Mouse (Mus musculus) olfactory bulb, adult 2 months (tissue): Measurements from ENCODE around the gene Flvcr2. TPM values are rescaled to one million over a fixed set of nuclear protein-coding genes. Genes with fewer than 3 reads are reported as not detected.
"Not testable (repeated sequence)": the region's sequence is repeated elsewhere in the genome, so short reads cannot be mapped to it uniquely, and the experiment has no call there.

ENCODE experiments used
- H3K27ac ChIP-seq: fragments of 200-500 bp; 2 replicates; pipeline ENCODE4 v1.5.1; 2012; ENCODE audit warnings: low read depth, low read length; ENCODE audit not compliant: insufficient read depth
- H3K4me1 ChIP-seq: fragments of 200-500 bp; 2 replicates; pipeline ENCODE4 v1.6.1; 2012; ENCODE audit warnings: low read length; ENCODE audit not compliant: control insufficient read depth, insufficient read depth
- H3K4me3 ChIP-seq: fragments of 200-500 bp; 2 replicates; pipeline ENCODE4 v1.5.1; 2012; ENCODE audit warnings: mild to moderate bottlenecking, low read depth, low read length, moderate library complexity; ENCODE audit not compliant: insufficient read depth
- CTCF ChIP-seq: fragments of 200-500 bp; IDR thresholded peaks from 2 replicates; pipeline ENCODE4 v1.5.1; 2012; ENCODE audit warnings: low read depth, mild to moderate bottlenecking, low read length, moderate library complexity; ENCODE audit not compliant: insufficient read depth
- POLR2A ChIP-seq: fragments of 200-500 bp; IDR thresholded peaks from 2 replicates; pipeline ENCODE4 v1.6.1; 2012; ENCODE audit warnings: mild to moderate bottlenecking, low read depth, low read length, moderate library complexity; ENCODE audit not compliant: insufficient read depth
- WGBS: fragments of 180-500 bp; shearing (Covaris S2); methylation state at CpG from one replicate; pipeline ENCODE4 v1.1.7; 2018; 5-methylcytosine and 5-hydroxymethylcytosine counted together
- polyA plus RNA-seq: library from polyadenylated mRNA; stranded (reverse); fragments of >200 nt; gene quantifications from 2 replicates; pipeline ENCODE4 v1.2.4, GENCODE M21; 2012; ENCODE audit warnings: low replicate concordance; ENCODE audit not compliant: missing spikeins, insufficient read depth, insufficient read length

Flvcr2 gene
- polyA plus RNA-seq = not detected in 2 replicates

DNA sequence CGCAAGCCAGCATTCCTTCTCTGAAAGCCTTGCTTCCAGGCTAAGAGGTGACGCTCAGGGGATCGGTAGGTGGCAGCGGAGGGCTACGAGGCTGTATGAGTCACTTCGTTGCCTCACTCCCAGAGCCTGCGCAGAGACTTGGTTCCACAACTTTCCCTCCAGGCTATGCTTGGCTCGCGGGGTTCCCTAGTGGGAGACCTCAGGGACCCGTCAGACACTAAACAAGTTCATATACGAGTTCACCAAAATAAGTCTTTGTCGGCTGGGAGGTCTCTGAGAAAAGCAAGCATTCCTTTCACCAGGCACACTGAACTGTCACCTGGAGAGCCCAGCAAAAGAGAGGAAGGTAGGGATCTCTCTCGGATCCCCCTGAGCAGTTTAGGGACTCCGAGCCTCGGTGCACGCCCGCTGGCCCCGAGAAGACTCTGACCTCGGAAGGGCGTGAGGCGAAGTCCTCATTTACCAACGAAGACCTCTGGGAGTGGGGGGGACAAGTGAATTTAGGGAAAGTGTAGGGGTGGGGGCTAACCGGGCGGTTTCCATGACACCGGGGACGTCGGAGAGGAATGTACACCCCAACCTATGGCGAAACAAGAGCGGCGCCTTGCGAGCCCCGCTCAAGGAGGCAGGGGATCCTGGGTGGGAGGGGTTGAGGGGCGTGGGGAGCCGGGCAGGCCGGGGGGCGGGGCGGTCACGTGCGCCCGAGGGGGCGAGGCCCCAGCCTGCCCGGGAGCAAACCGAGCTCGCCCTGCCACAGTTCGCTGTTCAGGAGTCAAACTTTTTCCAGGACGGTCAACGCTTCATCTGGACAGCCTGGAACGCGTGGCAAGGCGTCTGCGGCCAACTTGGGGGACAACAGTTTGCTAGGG lies at the start of gene Flvcr2:
TSS of gene Flvcr2 (plus strand) at position 713 of the 869 bp plus-strand sequence.
- 1% methylated on average over 51 of the region's 51 CpGs for WGBS
- H3K27ac ChIP-seq = no peak within 1 kb of the TSS
- H3K4me3 ChIP-seq = peak within 1 kb of the TSS; percentile 38
- peaks cover 14% of the 10 kb centered on the region for H3K4me1 ChIP-seq
- TF ChIP-seq CTCF = peak; percentile 70; the same call in 1 of the 2 replicates
- no peak for TF ChIP-seq POLR2A

- not testable (repeated sequence) for H3K27ac ChIP-seq, H3K4me3 ChIP-seq, H3K4me1 ChIP-seq
- WGBS = 43% methylated on average over 15 of the region's 37 CpGs
Measured at GRCm38 (mm10) chr12:85698179-85698578, 48.2 kb upstream of the Flvcr2 start.

DNA sequence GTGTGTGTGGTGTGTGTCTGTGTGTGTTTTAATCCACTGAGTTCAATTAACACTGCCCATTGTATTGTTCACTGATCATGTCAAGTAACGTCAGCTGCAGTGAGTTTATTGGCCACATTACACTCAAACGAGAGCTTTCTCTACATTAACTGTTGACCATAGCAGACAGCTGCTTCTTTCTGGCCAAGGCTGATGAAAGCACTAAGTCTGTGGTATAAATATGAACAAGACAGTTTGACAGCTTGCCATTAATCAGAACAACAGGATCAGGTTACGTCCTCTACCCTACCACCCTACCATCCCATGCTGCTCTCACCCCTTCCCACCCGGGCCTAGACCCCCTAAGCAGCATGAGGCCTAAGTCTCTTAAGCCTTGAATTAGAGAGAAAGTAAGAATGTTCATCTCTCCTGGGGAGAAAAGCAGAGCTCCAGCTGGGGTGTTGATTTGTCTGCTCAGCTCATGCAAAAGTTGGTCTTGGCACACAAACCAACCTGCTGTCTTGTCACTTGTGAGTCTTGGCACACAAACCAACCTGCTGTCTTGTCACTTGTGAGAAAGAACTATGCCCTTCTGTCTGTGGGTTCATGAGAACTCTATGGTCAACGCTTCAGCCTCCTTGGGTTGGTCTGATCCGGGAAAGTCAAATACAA lies 46.0 kb upstream of the Flvcr2 start:
- WGBS = 76% methylated on average over 6 of the region's 6 CpGs
- H3K27ac ChIP-seq = no peak overlapping the region
- TF ChIP-seq POLR2A (no peak), CTCF (no peak)
- no peak overlapping the region for H3K4me3 ChIP-seq
- peaks cover 4% of the 10 kb centered on the region for H3K4me1 ChIP-seq

DNA sequence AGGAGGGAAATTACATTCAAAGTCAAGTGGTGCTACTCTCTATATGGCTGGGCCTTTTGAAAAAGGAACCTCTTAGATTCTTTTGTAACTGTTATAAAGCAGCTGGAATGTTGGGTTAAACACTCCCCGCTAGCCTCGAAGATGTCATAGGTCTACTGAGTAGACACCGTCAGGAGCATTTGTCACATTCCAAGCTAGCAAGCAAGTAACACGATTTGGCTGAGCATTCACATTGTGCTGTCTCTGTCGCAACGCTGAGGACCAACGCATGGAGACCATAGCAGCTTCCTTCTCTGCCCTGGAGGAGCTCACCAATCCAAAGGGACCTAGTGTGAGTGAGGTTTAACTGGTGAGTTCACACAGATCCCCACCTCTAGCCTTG lies 45.5 kb upstream of the Flvcr2 start:
- Histone ChIP-seq H3K4me1 (peaks cover 9% of the 10 kb centered on the region), H3K4me3 (no peak overlapping the region)
- WGBS = 91% methylated on average over 7 of the region's 7 CpGs

DNA sequence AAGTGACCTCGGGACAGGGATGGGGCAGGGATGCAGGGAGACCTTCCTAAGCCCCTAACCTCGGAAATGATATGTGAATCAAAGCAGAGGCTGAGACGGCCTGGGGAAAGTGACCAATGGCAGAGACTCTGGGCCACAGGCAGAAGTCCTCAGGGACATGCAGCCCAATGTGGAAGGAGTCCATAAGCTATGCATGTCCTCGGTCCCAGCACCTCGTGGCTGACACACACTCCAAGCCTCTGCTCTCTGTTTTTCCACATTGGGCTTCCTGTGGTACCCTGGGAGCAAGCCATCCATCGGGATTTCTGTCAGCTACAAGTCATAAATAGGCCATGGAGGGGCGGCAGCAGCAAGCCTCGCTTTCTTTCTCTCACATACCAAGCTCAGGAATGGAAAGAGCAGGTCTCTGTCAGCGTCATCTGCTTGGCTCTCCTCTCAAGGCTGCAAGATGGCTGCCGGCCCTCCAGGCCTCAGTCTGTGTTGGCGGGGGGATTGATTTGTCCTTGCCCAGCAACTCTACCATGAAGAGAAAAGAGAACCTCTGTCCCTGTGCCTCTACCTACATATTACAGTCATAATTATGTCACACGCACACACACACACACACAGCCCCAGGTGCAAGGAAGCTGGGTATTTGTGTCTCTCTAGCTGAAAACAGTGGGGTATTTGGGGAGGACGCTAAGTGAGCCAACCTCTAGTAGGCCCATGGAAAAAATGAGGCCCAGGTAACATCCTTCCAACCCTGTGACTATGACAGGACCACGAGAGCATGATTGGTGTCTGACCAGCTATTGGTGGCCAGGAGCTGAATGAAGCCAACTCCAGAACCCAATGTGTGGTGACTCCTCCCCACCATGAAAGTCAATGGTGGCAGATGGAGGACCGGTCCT lies 43.9 kb upstream of the Flvcr2 start:
- no peak overlapping the region for H3K4me3 ChIP-seq
- TF ChIP-seq POLR2A = no peak
- no peak for TF ChIP-seq CTCF
- 82% methylated on average over 15 of the region's 15 CpGs for WGBS
- peaks cover 11% of the 10 kb centered on the region for H3K4me1 ChIP-seq
- H3K27ac ChIP-seq = no peak overlapping the region

More for the DNA sequence above, 45.5 kb upstream of the Flvcr2 start:
- no peak for TF ChIP-seq POLR2A
- TF ChIP-seq CTCF = no peak
- H3K27ac ChIP-seq = no peak overlapping the region

DNA sequence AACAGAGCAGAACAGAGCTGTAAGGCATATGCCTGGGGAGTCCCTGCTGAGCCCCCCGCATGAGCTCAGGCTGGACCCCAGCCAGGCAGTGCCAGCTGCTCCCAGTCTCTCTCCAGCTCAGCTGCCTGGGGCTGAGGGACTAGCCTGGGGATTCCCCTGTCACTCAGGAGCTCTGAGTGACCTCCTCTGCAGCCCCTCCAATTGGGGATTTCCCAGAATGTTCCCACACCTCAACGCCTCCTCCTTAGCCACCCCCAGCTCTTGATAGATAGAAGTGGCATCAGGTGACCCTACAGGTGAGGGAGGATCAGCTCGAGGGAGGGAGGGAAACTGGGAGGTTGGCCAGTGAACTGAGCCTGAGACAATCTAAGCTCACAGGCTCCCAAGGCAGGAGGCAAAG lies 42.8 kb upstream of the Flvcr2 start:
- Histone ChIP-seq H3K27ac (no peak overlapping the region), H3K4me3 (no peak overlapping the region), H3K4me1 (peaks cover 11% of the 10 kb centered on the region)
- no peak for TF ChIP-seq CTCF
- 66% methylated on average over 3 of the region's 3 CpGs for WGBS

DNA sequence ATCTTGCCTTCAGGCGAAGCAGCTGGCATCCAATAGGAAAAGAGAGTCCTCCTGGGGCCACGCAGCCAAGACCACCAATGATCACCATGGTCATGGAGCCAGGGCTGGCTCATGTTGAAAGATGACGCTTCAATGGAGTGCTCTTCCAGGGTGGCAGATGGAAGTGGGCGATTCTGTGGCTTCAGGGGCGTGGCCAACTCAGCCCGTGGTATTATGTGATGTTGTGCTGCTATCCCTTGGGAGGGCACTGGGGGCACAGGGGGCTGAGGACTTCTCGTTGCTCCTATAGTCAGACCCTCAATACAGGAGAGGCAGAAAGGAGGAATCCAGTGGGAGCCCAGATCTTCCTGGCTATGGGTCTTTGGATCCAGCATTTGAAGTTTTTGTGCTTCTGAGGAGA lies 41.8 kb upstream of the Flvcr2 start:
- H3K27ac ChIP-seq = no peak overlapping the region
- 75% methylated on average over 7 of the region's 7 CpGs for WGBS
- no peak for TF ChIP-seq CTCF
- TF ChIP-seq POLR2A = no peak
- H3K4me1 ChIP-seq = peaks cover 11% of the 10 kb centered on the region
- no peak overlapping the region for H3K4me3 ChIP-seq

- no peak overlapping the region for H3K27ac ChIP-seq
- peak overlapping the region; percentile 42 for H3K4me3 ChIP-seq
- WGBS = 23% methylated on average over 20 of the region's 20 CpGs
- peaks cover 11% of the 10 kb centered on the region for H3K4me1 ChIP-seq
- TF ChIP-seq POLR2A = no peak
- no peak for TF ChIP-seq CTCF
Measured at GRCm38 (mm10) chr12:85705002-85705830, 41.1 kb upstream of the Flvcr2 start.
